Mouse (Mus musculus): ENCODE results near the gene Itga2. TPM values are rescaled to one million over a fixed set of nuclear protein-coding genes. Genes with fewer than 3 reads are reported as not detected.
A peak's percentile ranks its signal among the peaks of the same experiment; 100 is the strongest.

Itga2 gene
- total RNA-seq (2021): 1 to 10 TPM in 1 of 2 experiments, under 1 TPM in 1; 0.43 to 2.3 TPM
- long read RNA-seq, experiment 1, partial matches to known transcripts: 0 of 2 reads
- long read RNA-seq, experiment 1, other reads (novel, unspliced or antisense): 2 of 2 reads
- long read RNA-seq, experiment 2, partial matches to known transcripts: 1 of 1 reads
- long read RNA-seq, experiment 2, other reads (novel, unspliced or antisense): 0 of 1 reads

GRCm38 (mm10) chr13:114931775-114932294 lies at the start of gene Itga2:
Gene Itga2, minus strand, starts transcription at chr13:114932100.
- peak; percentile 76 for DNase-seq
- H3K27ac ChIP-seq: peak within 1 kb of the TSS; percentile 65
- H3K4me3 ChIP-seq: peak within 1 kb of the TSS; percentile 73
- TF ChIP-seq CTCF (IDR thresholded peaks at IDR 0.05): peak; percentile 71
- intact Hi-C loops (cut with DNase I): loop anchor here (10.0 kb wide), 1 partner anchor 97 kb away; no protein-coding TSS in a partner anchor

DNA sequence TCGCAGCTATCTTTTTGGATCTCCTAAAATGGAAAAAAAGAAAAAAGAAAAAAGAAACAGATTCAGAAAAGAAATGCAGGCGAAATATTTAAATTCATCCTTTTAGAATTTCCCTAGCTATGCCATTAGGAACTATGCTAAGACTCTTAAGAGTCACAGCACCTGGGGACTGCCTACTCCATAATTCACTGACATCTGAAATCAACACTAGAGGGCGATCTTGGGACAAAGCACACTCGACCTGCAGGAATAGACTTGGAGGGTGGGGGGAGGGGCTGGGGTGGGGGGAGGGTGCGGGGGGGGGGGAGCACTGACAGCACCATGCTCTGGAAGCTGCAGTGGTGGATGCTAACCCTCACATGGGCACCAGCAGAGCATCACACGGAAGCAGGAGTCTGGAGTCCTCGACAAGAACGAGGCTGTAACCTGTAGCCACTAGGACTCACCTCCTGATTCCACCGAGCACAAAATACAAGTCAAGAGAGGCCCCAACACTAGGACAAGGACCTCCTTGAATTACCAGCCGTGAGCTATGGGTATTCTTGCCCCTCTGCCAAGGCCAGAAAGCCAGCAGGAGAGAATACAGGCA lies 49.0 kb upstream of the Itga2 start:
- peak; percentile 54 for TF ChIP-seq CTCF (IDR thresholded peaks at IDR 0.05)
- H3K27ac ChIP-seq: no peak overlapping the region
- no peak overlapping the region for H3K4me3 ChIP-seq
- no peak for DNase-seq
- intact Hi-C loops (cut with DNase I): loop anchor here (10.0 kb wide), 1 partner anchor 1734 kb away; no protein-coding TSS in a partner anchor

- DNase-seq: no peak
- H3K27ac ChIP-seq: no peak overlapping the region
- TF ChIP-seq CTCF (IDR thresholded peaks at IDR 0.05): no peak
- intact Hi-C loops (cut with DNase I): no loop called here
- H3K4me3 ChIP-seq: no peak overlapping the region
These were observed 42.7 kb upstream of the Itga2 start for GRCm38 (mm10) chr13:114974484-114975042.

DNA sequence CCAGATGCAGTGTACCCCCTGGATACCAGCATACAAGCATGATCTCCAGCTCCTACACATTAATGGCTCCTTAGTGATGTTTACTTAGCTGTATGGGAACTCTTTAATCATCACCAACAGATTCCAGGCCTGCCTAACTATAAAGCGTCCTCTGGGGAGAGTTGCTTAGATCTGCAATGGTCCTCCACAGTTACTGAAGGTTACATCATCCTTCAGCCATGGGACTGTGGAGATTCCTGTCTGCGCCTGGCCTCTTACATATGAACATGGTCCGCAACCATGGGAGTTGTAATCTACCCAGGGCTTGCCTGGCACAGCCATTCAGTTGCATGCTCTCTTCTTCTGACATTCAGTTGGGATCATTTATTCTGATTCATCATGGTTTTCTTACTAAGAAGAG lies 40.0 kb upstream of the Itga2 start:
- Histone ChIP-seq H3K27ac (no peak overlapping the region), H3K4me3 (no peak overlapping the region)
- no peak for TF ChIP-seq CTCF (IDR thresholded peaks at IDR 0.05)
- intact Hi-C loops (cut with DNase I): no loop called here
- no peak for DNase-seq

- H3K27ac ChIP-seq: no peak overlapping the region
- TF ChIP-seq CTCF (IDR thresholded peaks at IDR 0.05): peak; percentile 92
- DNase-seq: peak; percentile 77
- intact Hi-C loops (cut with DNase I): loop anchor here (1.0 kb wide), 1 partner anchor 133 kb away; no protein-coding TSS in a partner anchor
- no peak overlapping the region for H3K4me3 ChIP-seq
These were observed 32.3 kb upstream of the Itga2 start for GRCm38 (mm10) chr13:114964233-114964632.

DNA sequence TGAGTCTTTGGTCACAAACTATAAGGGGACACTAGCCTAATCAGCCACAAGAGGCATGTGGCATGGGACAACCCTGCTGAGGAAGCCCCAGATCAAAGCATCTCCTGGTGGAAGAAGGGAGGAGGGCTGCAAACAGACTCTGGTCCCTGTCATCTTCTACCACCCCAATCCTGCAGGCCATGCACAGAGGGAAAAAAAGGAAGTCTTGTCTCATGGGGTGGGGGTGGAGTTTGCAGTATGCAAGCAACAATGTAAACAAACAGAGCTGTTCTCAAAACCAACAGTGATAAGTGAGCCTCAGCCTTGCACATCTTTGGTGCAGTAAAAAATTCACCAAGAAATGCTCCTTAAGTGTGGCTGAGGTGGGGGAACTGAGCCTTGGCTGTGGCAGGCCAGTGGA lies 22.6 kb upstream of the Itga2 start:
- TF ChIP-seq CTCF (IDR thresholded peaks at IDR 0.05): no peak
- H3K27ac ChIP-seq: no peak overlapping the region
- no peak for DNase-seq
- intact Hi-C loops (cut with DNase I): no loop called here
- H3K4me3 ChIP-seq: no peak overlapping the region

GRCm38 (mm10) chr13:114933541-114933940 lies 1.6 kb upstream of the Itga2 start:
- no peak for DNase-seq
- intact Hi-C loops (cut with DNase I): loop anchor here (10.0 kb wide), 1 partner anchor 99 kb away; no protein-coding TSS in a partner anchor
- TF ChIP-seq CTCF (IDR thresholded peaks at IDR 0.05): no peak
- Histone ChIP-seq H3K27ac (no peak overlapping the region), H3K4me3 (no peak overlapping the region)

GRCm38 (mm10) chr13:114930996-114931649 lies 777 bp downstream of the Itga2 start:
- Histone ChIP-seq H3K27ac (peak overlapping the region; percentile 31), H3K4me3 (peak overlapping the region; percentile 73)
- peak; percentile 21 for DNase-seq
- no peak for TF ChIP-seq CTCF (IDR thresholded peaks at IDR 0.05)
- intact Hi-C loops (cut with DNase I): loop anchor here (10.0 kb wide), 1 partner anchor 96 kb away; no protein-coding TSS in a partner anchor

DNA sequence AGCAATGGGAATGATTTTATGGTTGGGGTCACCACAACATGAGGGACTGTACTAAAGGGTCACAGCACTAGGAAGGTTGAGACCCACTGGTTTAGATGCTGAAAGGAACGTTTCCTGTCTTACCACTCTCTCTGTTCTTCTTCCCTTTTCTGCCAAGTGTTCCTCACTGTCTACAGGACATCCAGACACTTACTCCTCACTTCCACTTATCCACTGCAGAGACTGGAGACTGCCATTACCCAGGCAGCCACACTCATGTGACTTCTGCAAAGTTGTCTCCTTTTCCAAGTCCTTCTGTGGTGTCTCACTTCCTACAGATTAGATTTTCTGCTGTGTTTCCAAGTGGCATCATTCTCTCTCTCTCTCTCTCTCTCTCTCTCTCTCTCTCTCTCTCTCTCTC lies 7.1 kb downstream of the Itga2 start:
- intact Hi-C loops (cut with DNase I): no loop called here
- DNase-seq: no peak
- TF ChIP-seq CTCF (IDR thresholded peaks at IDR 0.05): no peak

DNA sequence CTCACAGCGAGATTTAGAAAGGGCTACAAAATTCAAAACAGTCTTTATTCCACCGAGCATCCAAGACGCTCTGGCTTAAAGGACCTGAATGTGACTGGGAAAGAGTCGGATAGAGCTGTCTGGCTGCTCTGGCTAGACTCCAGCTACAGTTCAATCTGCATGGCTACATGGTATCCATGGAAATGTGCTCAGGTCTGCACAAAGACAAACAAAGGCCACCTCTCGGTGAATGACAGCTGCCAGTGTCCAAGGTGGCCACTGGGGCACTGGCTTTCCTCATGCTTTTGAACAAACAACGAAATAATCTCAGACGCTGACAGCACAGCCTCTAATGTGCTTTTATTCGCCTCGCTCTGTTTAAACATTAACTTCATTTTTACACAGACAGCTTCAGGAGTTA lies 8.6 kb downstream of the Itga2 start:
- no peak for DNase-seq
- H3K4me3 ChIP-seq: no peak overlapping the region
- TF ChIP-seq CTCF (IDR thresholded peaks at IDR 0.05): no peak
- intact Hi-C loops (cut with DNase I): no loop called here
- H3K27ac ChIP-seq: no peak overlapping the region

More for the DNA sequence above, 7.1 kb downstream of the Itga2 start:
- Histone ChIP-seq H3K27ac (no peak overlapping the region), H3K4me3 (no peak overlapping the region)

- H3K27ac ChIP-seq: no peak overlapping the region
- H3K4me3 ChIP-seq: no peak overlapping the region
- DNase-seq: no peak
- intact Hi-C loops (cut with DNase I): no loop called here
- no peak for TF ChIP-seq CTCF (IDR thresholded peaks at IDR 0.05)
These were observed 16.1 kb downstream of the Itga2 start for GRCm38 (mm10) chr13:114915767-114916166.

DNA sequence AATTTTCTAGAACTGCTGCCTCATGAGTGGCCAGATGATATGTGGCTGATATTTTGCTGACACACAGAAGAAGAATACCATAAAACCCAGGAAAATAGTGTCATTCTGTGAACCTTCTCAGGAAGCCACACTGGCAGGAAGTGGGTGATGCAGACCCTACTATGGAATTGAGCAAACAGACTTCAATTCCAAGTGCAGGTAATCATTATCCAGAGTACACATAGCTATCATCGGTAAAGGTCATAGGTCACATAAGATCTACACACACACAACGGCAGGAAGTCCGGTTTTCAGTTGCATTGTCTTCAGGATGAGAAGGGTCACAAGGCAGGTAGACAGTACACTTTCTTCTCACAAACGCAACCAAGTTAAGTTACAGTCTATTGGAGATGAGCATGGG lies 16.9 kb downstream of the Itga2 start:
- intact Hi-C loops (cut with DNase I): no loop called here

GRCm38 (mm10) chr13:114914559-114914958 lies 17.3 kb downstream of the Itga2 start:
- intact Hi-C loops (cut with DNase I): no loop called here
- no peak for TF ChIP-seq CTCF (IDR thresholded peaks at IDR 0.05)
- no peak for DNase-seq
- Histone ChIP-seq H3K4me3 (no peak overlapping the region), H3K27ac (no peak overlapping the region)

More for the DNA sequence above, 16.9 kb downstream of the Itga2 start:
- no peak for TF ChIP-seq CTCF (IDR thresholded peaks at IDR 0.05)
- Histone ChIP-seq H3K4me3 (no peak overlapping the region), H3K27ac (no peak overlapping the region)
- no peak for DNase-seq
